Mouse (Mus musculus) small intestine, adult 2 months (tissue): Measurements from ENCODE around the gene Asphd1.

Experiments
- CTCF ChIP-seq: fragments of 200-500 bp; IDR thresholded peaks from 2 replicates; pipeline ENCODE4 v1.5.1; 2012; ENCODE audit warnings: low read depth, mild to moderate bottlenecking, control low read depth, inconsistent platforms, low read length, moderate library complexity, mixed read lengths; ENCODE audit not compliant: insufficient replicate concordance, insufficient read length; ENCODE audit errors: extremely low read depth
- POLR2A ChIP-seq: fragments of 200-500 bp; IDR thresholded peaks from 2 replicates; pipeline ENCODE4 v1.6.1; 2012; ENCODE audit warnings: low read depth, mild to moderate bottlenecking, control low read depth, inconsistent platforms, low read length, moderate library complexity

DNA sequence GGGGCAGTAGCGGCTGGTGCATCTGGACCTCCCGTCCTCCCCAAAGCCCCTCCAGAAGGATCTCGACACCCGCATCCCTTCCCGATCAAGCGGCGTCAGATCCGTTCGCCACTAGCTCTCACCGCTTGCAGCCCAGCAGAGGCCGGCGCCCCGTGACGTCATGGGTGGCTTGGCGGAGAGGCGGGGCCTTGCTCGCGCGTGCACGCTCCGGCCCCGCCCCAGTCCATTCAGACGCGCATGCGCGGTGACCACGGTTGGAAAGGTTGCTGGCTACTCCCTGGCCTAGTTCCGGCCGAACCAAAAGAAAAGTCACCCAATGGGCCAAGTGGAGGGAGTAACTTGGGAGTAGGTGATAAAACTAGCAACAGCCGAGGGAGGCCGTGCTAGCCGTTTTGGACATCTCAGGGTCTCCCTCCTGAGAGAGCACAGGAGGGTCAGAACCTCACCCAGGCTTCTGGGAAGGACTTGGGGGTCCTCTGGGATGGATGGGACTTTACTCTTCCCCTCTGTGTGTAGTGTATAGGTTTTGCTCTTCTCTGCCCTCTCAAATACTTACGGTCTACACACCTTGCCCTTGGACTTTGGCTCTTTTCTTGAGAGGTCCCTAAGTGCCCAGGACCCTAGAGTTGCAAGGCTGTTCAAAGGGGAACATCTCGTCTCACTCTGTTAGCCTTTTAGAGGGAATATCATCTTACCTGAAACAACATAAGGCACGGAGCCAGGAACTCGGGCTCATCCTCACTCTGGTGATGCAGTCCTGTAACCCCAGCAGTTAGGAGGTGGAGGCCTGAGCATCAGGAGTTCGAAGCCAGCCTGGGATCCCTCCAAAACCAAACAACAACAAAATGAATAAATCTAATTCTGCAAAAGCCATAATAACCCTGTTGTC is 51.0 kb downstream of the Asphd1 start:
- TF ChIP-seq POLR2A (peak; percentile 80), CTCF (no peak)
